23 mouse cellular contexts compared by ENCODE assay signal in the genomic region with DNA sequence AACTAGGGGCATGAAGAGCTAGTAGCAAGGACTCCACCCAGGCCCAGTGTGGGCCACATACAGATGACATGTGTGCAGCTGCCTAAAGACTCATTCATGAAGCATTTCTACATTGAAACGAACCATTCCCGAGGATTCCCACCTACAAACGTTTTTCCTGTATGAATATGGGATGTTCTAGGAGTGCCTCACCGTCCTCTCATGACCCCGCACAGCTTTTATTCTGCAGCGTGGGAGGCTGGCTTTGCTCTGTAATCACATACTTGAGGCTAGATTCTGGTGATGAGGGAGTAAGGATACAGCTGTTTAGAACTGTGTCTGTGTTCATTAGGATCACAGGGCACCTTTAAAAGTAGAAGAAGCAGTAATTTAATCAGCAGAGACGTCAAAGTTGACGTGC.
"Had no signal": no experiment of that assay in that cellular context is flagged by ENCODE, and none has a peak within 500 bp of the region (broad histone marks: within the 10 kb centered on the region; RNA-seq: fewer than 3 reads in every experiment).

No protein-coding gene starts in this region.

- H3K27ac ChIP-seq: heart, embryonic 10.5 days; hindbrain, embryonic 13.5 days; hindbrain, embryonic 15.5 days; hindbrain, postnatal 0 days; intestine, embryonic 15.5 days; kidney, embryonic 15.5 days; kidney, postnatal 0 days; limb, embryonic 13.5 days; limb, embryonic 15.5 days; liver, embryonic 12.5 days; liver, embryonic 14.5 days had no signal

- ATAC-seq: hindbrain, postnatal 0 days; intestine, embryonic 15.5 days; liver, embryonic 12.5 days had no signal

- H3K36me3 ChIP-seq: heart, embryonic 10.5 days; heart, embryonic 12.5 days; hindbrain, embryonic 13.5 days; hindbrain, embryonic 15.5 days; intestine, embryonic 15.5 days; kidney, embryonic 15.5 days; limb, embryonic 13.5 days; limb, embryonic 15.5 days; liver, embryonic 12.5 days had no signal

- H3K27me3 ChIP-seq: heart, embryonic 12.5 days; hindbrain, embryonic 13.5 days; hindbrain, embryonic 15.5 days; intestine, embryonic 15.5 days; kidney, embryonic 15.5 days; limb, embryonic 13.5 days; limb, embryonic 15.5 days had no signal

- DNase-seq: gastrocnemius, postnatal 14 days; gastrocnemius, postnatal 36 days; heart, adult 18-20 months; heart, postnatal 10 days; kidney, adult 11 months; kidney, adult 2 months; kidney, adult 9 months; kidney, postnatal 14 days; kidney, postnatal 36 days; layer of hippocampus, postnatal 36 days; left cerebral cortex, postnatal 4 days had no signal

- H3K4me1 ChIP-seq: heart, embryonic 12.5 days; hindbrain, embryonic 15.5 days; kidney, embryonic 15.5 days; limb, embryonic 15.5 days; liver, embryonic 12.5 days had no signal

- H3K4me3 ChIP-seq: heart, embryonic 10.5 days; heart, embryonic 12.5 days; hindbrain, embryonic 13.5 days; hindbrain, embryonic 15.5 days; intestine, embryonic 15.5 days; kidney, embryonic 15.5 days; limb, embryonic 13.5 days; limb, embryonic 15.5 days; liver, embryonic 12.5 days had no signal

- H3K9me3 ChIP-seq: heart, embryonic 10.5 days; heart, embryonic 12.5 days; hindbrain, embryonic 13.5 days; hindbrain, embryonic 15.5 days; intestine, embryonic 15.5 days; kidney, embryonic 15.5 days; limb, embryonic 13.5 days; limb, embryonic 15.5 days; liver, embryonic 12.5 days had no signal
